Mouse (Mus musculus): ENCODE measurements around the gene Agap1. TPM values are rescaled to one million over a fixed set of nuclear protein-coding genes. Genes with fewer than 3 reads are reported as not detected.
A peak's percentile ranks its signal among the peaks of the same experiment; 100 is the strongest.

Gene Agap1
- polyA plus RNA-seq, 1 experiment, result 145 TPM

GRCm38 (mm10) chr1:89752659-89753058, 298.1 kb downstream of the Agap1 start:
- no peak for DNase-seq (ENCODE audit: low read depth)
- TF ChIP-seq POLR2A (IDR thresholded peaks at IDR 0.05; ENCODE audit: borderline replicate concordance, extremely low read depth, insufficient read depth, insufficient read length, poor library complexity, severe bottlenecking), result no peak
- TF ChIP-seq CTCF (IDR thresholded peaks at IDR 0.05; ENCODE audit: borderline replicate concordance, extremely low read depth, insufficient read depth, insufficient read length), result peak; percentile 50; the same call in 1 of the 2 replicates

- TF ChIP-seq POLR2A (IDR thresholded peaks at IDR 0.05; ENCODE audit: borderline replicate concordance, extremely low read depth, insufficient read depth, insufficient read length, poor library complexity, severe bottlenecking), result no peak
- no peak for TF ChIP-seq CTCF (IDR thresholded peaks at IDR 0.05; ENCODE audit: borderline replicate concordance, extremely low read depth, insufficient read depth, insufficient read length)
- DNase-seq (ENCODE audit: low read depth), result peak; percentile 41
These were observed 300.8 kb downstream of the Agap1 start for GRCm38 (mm10) chr1:89755358-89755757.

GRCm38 (mm10) chr1:89756387-89756786, 301.8 kb downstream of the Agap1 start:
- peak; percentile 41 for DNase-seq (ENCODE audit: low read depth)
- TF ChIP-seq POLR2A (IDR thresholded peaks at IDR 0.05; ENCODE audit: borderline replicate concordance, extremely low read depth, insufficient read depth, insufficient read length, poor library complexity, severe bottlenecking) (no peak), CTCF (IDR thresholded peaks at IDR 0.05; ENCODE audit: borderline replicate concordance, extremely low read depth, insufficient read depth, insufficient read length) (no peak)

- peak; percentile 63 for TF ChIP-seq CTCF (IDR thresholded peaks at IDR 0.05; ENCODE audit: borderline replicate concordance, extremely low read depth, insufficient read depth, insufficient read length)
- no peak for TF ChIP-seq POLR2A (IDR thresholded peaks at IDR 0.05; ENCODE audit: borderline replicate concordance, extremely low read depth, insufficient read depth, insufficient read length, poor library complexity, severe bottlenecking)
- no peak for DNase-seq (ENCODE audit: low read depth)
These were observed 302.9 kb downstream of the Agap1 start for GRCm38 (mm10) chr1:89757545-89757944.

GRCm38 (mm10) chr1:89763912-89764311, 309.3 kb downstream of the Agap1 start:
- no peak for TF ChIP-seq CTCF (IDR thresholded peaks at IDR 0.05; ENCODE audit: borderline replicate concordance, extremely low read depth, insufficient read depth, insufficient read length)
- no peak for TF ChIP-seq POLR2A (IDR thresholded peaks at IDR 0.05; ENCODE audit: borderline replicate concordance, extremely low read depth, insufficient read depth, insufficient read length, poor library complexity, severe bottlenecking)
- peak; percentile 66 for DNase-seq (ENCODE audit: low read depth)

DNA sequence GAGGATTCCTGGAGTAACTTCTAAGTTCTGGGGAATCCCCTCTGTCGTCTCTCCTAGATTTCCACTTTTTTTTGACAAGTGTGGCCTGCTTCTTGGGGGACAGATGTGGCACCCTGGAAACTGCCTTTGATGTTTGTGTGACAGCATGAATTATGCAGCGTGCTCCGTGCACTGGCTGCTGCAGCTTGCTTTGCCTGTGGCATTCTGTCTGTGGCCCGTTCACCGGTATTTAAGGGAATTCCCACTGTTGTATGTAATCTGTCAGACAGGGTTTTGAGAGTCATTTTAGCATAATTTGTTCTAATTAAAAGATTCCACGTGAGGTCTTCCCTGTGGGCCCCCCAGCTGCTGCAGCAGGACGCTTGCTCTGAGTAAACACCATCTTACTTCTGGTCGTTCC, 312.3 kb downstream of the Agap1 start:
- DNase-seq (ENCODE audit: low read depth), result peak; percentile 55
- no peak for TF ChIP-seq CTCF (IDR thresholded peaks at IDR 0.05; ENCODE audit: borderline replicate concordance, extremely low read depth, insufficient read depth, insufficient read length)
- TF ChIP-seq POLR2A (IDR thresholded peaks at IDR 0.05; ENCODE audit: borderline replicate concordance, extremely low read depth, insufficient read depth, insufficient read length, poor library complexity, severe bottlenecking), result no peak

GRCm38 (mm10) chr1:89769641-89770040, 315.0 kb downstream of the Agap1 start:
- TF ChIP-seq CTCF (IDR thresholded peaks at IDR 0.05; ENCODE audit: borderline replicate concordance, extremely low read depth, insufficient read depth, insufficient read length), result no peak
- TF ChIP-seq POLR2A (IDR thresholded peaks at IDR 0.05; ENCODE audit: borderline replicate concordance, extremely low read depth, insufficient read depth, insufficient read length, poor library complexity, severe bottlenecking), result no peak
- DNase-seq (ENCODE audit: low read depth), result peak; percentile 57

DNA sequence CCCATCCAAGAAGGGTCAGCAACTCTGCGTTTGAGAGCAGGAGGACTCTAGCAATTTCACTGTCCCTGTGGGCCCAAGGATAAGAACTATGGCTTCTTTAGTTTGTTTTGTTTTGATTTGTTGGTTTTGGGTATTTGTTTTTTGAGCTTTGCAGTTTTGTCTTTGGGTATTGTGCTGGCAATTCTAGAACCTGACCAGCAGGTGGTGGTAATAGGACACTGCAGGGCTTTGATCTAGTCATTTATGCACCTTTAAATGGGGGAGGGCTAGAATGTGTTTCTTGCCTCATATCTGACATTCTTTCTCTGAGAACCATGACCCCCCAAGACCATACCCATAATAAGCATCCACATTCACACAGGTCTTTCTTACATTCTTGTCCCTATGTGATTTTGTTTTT, 315.7 kb downstream of the Agap1 start:
- TF ChIP-seq CTCF (IDR thresholded peaks at IDR 0.05; ENCODE audit: borderline replicate concordance, extremely low read depth, insufficient read depth, insufficient read length) (peak; percentile 44; the same call in 1 of the 2 replicates), POLR2A (IDR thresholded peaks at IDR 0.05; ENCODE audit: borderline replicate concordance, extremely low read depth, insufficient read depth, insufficient read length, poor library complexity, severe bottlenecking) (no peak)
- no peak for DNase-seq (ENCODE audit: low read depth)

GRCm38 (mm10) chr1:89775750-89776149, 321.1 kb downstream of the Agap1 start:
- TF ChIP-seq CTCF (IDR thresholded peaks at IDR 0.05; ENCODE audit: borderline replicate concordance, extremely low read depth, insufficient read depth, insufficient read length) (no peak), POLR2A (IDR thresholded peaks at IDR 0.05; ENCODE audit: borderline replicate concordance, extremely low read depth, insufficient read depth, insufficient read length, poor library complexity, severe bottlenecking) (no peak)
- DNase-seq (ENCODE audit: low read depth), result no peak

DNA sequence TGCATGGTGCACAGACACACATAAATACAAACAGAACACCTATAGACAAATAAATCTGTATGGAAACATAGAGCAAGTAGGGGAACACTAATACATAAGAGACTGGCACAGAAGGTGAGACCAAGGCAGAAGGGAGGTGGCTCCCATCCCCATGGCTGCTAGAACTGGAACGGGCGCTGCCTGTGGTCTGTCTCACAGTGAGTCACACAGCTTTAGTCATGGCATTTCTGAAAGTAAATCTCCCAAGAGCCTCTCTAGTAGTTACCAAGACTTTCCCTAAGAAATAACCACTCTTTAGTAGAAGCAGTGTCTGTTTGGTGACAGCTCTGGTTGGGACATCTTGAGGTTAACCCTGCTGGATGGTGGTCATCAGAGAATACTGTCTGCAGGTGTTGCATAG, 326.1 kb downstream of the Agap1 start:
- no peak for DNase-seq (ENCODE audit: low read depth)
- TF ChIP-seq POLR2A (IDR thresholded peaks at IDR 0.05; ENCODE audit: borderline replicate concordance, extremely low read depth, insufficient read depth, insufficient read length, poor library complexity, severe bottlenecking) (no peak), CTCF (IDR thresholded peaks at IDR 0.05; ENCODE audit: borderline replicate concordance, extremely low read depth, insufficient read depth, insufficient read length) (no peak)

GRCm38 (mm10) chr1:89781861-89782260, 327.3 kb downstream of the Agap1 start:
- DNase-seq (ENCODE audit: low read depth), result no peak
- TF ChIP-seq CTCF (IDR thresholded peaks at IDR 0.05; ENCODE audit: borderline replicate concordance, extremely low read depth, insufficient read depth, insufficient read length) (no peak), POLR2A (IDR thresholded peaks at IDR 0.05; ENCODE audit: borderline replicate concordance, extremely low read depth, insufficient read depth, insufficient read length, poor library complexity, severe bottlenecking) (no peak)

DNA sequence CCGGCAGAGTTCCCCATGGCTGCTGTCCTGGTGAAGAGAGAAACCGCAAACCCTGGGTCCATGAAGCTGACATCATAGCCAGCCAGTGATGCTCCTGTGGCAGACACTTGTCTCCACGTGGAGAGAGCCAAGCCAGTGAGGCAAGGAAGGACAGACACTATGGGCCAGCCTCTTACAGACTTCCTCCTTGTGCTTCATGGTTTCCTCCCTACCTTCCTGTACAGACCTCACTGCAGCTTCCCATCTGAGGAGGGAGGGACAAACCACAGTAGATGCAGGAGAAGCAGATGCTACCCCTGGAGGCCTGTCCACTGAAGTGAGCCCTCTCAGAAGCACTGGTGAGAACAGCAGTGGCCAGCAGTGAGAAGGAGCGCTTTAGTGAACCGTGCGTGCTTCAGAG, 332.2 kb downstream of the Agap1 start:
- no peak for DNase-seq (ENCODE audit: low read depth)
- TF ChIP-seq POLR2A (IDR thresholded peaks at IDR 0.05; ENCODE audit: borderline replicate concordance, extremely low read depth, insufficient read depth, insufficient read length, poor library complexity, severe bottlenecking) (no peak), CTCF (IDR thresholded peaks at IDR 0.05; ENCODE audit: borderline replicate concordance, extremely low read depth, insufficient read depth, insufficient read length) (no peak)

Measured in brain, embryonic 14.5 days (tissue).